Mouse (Mus musculus): Measurements from ENCODE around the gene Mre11a. TPM values are rescaled to one million over a fixed set of nuclear protein-coding genes. Genes with fewer than 3 reads are reported as not detected.

Mre11a gene
- 9.8 and 10.5 TPM in 2 replicates for polyA plus RNA-seq (2014; fragmentation: Nextera tagmentation; extraction: Ambion mirVana)

GRCm38 (mm10) chr9:14784039-14785002 lies at the start of gene Mre11a, which contains the start of gene Ankrd49:
Gene Mre11a, plus strand, starts transcription at chr9:14784654.
Gene Ankrd49, minus strand, starts transcription at chr9:14784856.
- Histone ChIP-seq H3K4me2 (replicated peaks) (peak within 1 kb of the TSS; percentile 77), H3K36me3 (replicated peaks; ENCODE audit: control insufficient read depth, insufficient read depth) (peaks cover 50% of the 10 kb centered on the region), H3K9ac (peak within 1 kb of the TSS; percentile 80), H3K27me3 (ENCODE audit: control insufficient read depth, insufficient read depth, low read length) (no peaks in the 10 kb centered on the region), H3K9me3 (ENCODE audit: control insufficient read depth, low read length) (no peaks in the 10 kb centered on the region), H3K4me3 (replicated peaks; ENCODE audit: low read length) (peak within 1 kb of the TSS; percentile 61), H3K4me1 (replicated peaks; ENCODE audit: control insufficient read depth, insufficient read depth, low read length) (peaks cover 10% of the 10 kb centered on the region; the same call in 1 of the 2 replicates), H3K27ac (peak within 1 kb of the TSS; percentile 91)
- under 1% methylated on average over 62 of the region's 62 CpGs for WGBS
- DNase-seq (ENCODE audit: low spot score) (peak; percentile 99), ATAC-seq (ENCODE audit: low FRiP score) (peak; percentile 100)

DNA sequence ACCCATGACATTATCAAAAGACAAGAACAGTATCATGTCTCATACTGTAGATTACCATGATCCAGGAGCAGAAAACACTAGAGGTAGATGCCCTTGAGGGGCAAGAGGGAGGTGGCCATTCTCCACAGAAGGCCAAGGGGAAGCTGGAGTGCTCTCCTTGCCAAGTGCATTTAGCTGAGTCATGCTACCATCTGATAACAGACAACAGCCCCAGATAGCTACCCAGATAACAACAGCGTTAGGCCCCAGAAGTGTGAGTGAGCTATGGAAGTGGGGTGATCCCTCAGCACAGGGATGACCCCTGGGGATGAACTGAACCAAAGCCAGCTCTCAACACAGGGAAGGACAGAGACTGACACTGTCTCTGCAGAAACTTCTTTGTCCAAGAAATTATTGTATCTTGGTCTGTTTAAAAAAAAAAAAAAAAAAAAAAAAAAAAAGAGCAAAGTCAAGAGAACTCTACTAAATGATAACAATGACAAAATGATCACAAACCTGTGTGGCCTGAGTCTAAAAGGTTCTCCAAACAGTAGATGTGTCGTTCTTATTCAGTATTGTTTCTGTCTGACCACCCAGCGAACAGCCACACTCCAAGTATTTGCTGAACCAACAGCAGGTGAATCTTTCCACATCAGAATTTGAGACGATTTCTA lies 44.8 kb upstream of the Mre11a start:
- Histone ChIP-seq H3K36me3 (replicated peaks; ENCODE audit: control insufficient read depth, insufficient read depth) (no peaks in the 10 kb centered on the region), H3K9ac (no peak overlapping the region), H3K27me3 (ENCODE audit: control insufficient read depth, insufficient read depth, low read length) (no peaks in the 10 kb centered on the region), H3K9me3 (ENCODE audit: control insufficient read depth, low read length) (no peaks in the 10 kb centered on the region), H3K4me3 (replicated peaks; ENCODE audit: low read length) (no peak overlapping the region), H3K27ac (no peak overlapping the region), H3K4me2 (replicated peaks) (no peak overlapping the region), H3K4me1 (replicated peaks; ENCODE audit: control insufficient read depth, insufficient read depth, low read length) (no peaks in the 10 kb centered on the region)
- DNase-seq (ENCODE audit: low spot score) (no peak), ATAC-seq (ENCODE audit: low FRiP score) (no peak)
- WGBS = 90% methylated on average over 4 of the region's 4 CpGs

DNA sequence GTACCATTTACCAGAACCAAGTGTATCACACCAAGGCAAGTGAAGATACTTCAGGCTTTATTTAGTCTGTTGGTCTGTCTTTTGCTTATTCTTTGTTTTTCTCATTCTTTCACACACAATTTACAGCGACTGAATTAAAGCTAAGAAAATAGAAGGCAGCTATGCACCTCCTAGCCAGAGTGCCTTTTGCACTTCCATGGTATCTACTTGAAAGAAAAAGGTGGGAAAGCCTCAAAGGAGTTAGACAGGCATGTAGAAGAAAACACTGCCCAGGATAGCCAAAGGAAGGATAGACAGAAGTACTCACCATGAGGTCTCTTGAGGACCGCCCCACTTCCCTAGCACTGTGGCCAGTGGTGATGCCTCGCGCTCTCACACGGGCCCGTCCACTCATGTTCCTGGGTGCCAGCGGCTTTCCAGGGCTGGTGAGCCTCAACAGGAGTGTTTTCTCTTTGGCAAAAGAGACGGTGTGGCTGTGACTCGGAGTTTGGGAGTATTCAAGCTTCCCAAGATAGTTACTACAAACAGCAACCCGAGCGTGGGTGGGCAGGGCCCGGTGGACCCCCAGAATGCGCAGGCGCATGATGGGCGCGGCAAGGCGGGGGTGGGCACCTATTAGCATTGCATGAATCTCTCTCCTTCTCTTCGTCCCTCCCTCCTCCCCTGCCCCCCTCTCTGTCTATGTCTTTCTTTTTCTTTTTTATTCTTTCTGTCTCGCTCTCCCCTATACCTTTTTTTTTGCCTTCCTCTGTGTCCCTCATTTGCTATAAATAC lies 44.1 kb upstream of the Mre11a start, which contains the start of gene Piwil4:
TSS of gene Piwil4 (minus strand) at position 583 of the 774 bp plus-strand sequence.
- H3K9me3 ChIP-seq (ENCODE audit: control insufficient read depth, low read length) = no peaks in the 10 kb centered on the region
- no peaks in the 10 kb centered on the region for H3K27me3 ChIP-seq (ENCODE audit: control insufficient read depth, insufficient read depth, low read length)
- H3K36me3 ChIP-seq (replicated peaks; ENCODE audit: control insufficient read depth, insufficient read depth) = no peaks in the 10 kb centered on the region
- DNase-seq (ENCODE audit: low spot score) (no peak), ATAC-seq (ENCODE audit: low FRiP score) (no peak)
- no peak within 1 kb of the TSS for H3K4me2 ChIP-seq (replicated peaks)
- no peak within 1 kb of the TSS for H3K9ac ChIP-seq
- no peak within 1 kb of the TSS for H3K27ac ChIP-seq
- WGBS = 91% methylated on average over 19 of the region's 19 CpGs
- H3K4me3 ChIP-seq (replicated peaks; ENCODE audit: low read length) = no peak within 1 kb of the TSS
- H3K4me1 ChIP-seq (replicated peaks; ENCODE audit: control insufficient read depth, insufficient read depth, low read length) = no peaks in the 10 kb centered on the region

- WGBS = 51% methylated on average over 42 of the region's 42 CpGs
- no peaks in the 10 kb centered on the region for H3K9me3 ChIP-seq (ENCODE audit: control insufficient read depth, low read length)
- H3K4me3 ChIP-seq (replicated peaks; ENCODE audit: low read length) = peak overlapping the region; percentile 53
- H3K27me3 ChIP-seq (ENCODE audit: control insufficient read depth, insufficient read depth, low read length) = peaks cover 13% of the 10 kb centered on the region
- H3K36me3 ChIP-seq (replicated peaks; ENCODE audit: control insufficient read depth, insufficient read depth) = no peaks in the 10 kb centered on the region
- no peak for DNase-seq (ENCODE audit: low spot score)
- H3K9ac ChIP-seq = peak overlapping the region; percentile 74
- H3K4me1 ChIP-seq (replicated peaks; ENCODE audit: control insufficient read depth, insufficient read depth, low read length) = peaks cover 11% of the 10 kb centered on the region; the same call in 1 of the 2 replicates
- ATAC-seq (ENCODE audit: low FRiP score) = peak; percentile 3
- peak overlapping the region; percentile 93 for H3K4me2 ChIP-seq (replicated peaks)
- H3K27ac ChIP-seq = no peak overlapping the region
These were observed 33.5 kb upstream of the Mre11a start for GRCm38 (mm10) chr9:14750901-14751502.

DNA sequence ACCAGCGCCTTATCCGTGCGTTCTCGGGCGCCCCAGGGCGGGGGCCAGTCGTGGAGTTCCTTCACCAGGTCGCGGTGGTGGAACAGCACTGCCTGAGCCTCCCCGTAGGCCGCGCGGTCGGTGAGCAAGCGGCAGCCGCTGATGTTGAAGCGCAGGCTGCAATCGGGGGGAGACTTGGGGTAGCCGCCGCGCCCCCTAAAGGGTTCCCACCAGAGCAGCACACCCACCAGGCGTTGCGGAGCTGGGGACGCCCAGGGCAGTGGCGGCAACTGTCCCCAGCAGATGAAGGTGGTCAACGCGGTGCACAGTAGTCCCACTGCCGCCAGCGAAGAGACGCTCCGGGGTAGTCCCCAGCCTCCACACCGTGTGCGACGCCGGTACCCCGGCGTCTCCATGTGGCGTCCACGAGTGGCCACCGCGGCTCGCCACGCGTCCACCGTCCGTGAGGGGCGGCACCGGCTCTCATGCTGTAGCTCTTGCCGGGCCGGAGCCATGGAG lies 32.9 kb upstream of the Mre11a start:
- ATAC-seq (ENCODE audit: low FRiP score) = peak; percentile 80
- H3K9ac ChIP-seq = peak overlapping the region; percentile 74
- H3K9me3 ChIP-seq (ENCODE audit: control insufficient read depth, low read length) = no peaks in the 10 kb centered on the region
- H3K27me3 ChIP-seq (ENCODE audit: control insufficient read depth, insufficient read depth, low read length) = peaks cover 13% of the 10 kb centered on the region
- H3K4me1 ChIP-seq (replicated peaks; ENCODE audit: control insufficient read depth, insufficient read depth, low read length) = peaks cover 11% of the 10 kb centered on the region; the same call in 1 of the 2 replicates
- peak overlapping the region; percentile 93 for H3K4me2 ChIP-seq (replicated peaks)
- no peaks in the 10 kb centered on the region for H3K36me3 ChIP-seq (replicated peaks; ENCODE audit: control insufficient read depth, insufficient read depth)
- H3K27ac ChIP-seq = no peak overlapping the region
- WGBS = 1% methylated on average over 39 of the region's 50 CpGs
- DNase-seq (ENCODE audit: low spot score) = no peak
- H3K4me3 ChIP-seq (replicated peaks; ENCODE audit: low read length) = peak overlapping the region; percentile 53

DNA sequence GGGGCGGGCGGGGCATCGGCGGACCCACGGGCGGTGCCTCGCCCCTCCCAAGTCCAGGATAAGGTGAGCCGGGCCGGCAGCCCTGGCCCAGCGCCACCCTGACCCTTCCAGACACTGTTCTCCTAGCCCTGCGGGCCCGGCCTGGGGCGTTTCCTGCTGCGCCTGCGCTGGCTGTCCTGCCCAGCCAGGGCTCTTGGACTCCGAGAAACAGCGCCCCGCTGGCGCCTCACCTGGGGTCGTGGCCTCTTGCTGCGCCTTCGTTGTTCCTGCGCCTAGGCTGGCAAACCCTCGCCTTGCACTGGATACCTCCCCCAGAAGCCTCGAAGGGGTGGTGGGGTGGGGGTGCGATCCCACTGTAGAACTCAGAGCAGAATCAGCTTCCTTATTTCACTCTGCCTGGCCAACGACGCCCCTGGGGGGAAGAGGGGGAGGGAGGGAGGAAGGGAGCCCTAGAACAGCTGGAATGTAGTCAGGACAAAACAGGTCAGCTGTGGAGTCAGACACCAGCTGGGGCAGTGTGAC lies 32.4 kb upstream of the Mre11a start, which contains the start of gene Fut4:
TSS of gene Fut4 (minus strand) at position 393 of the 522 bp plus-strand sequence.
- Histone ChIP-seq H3K4me1 (replicated peaks; ENCODE audit: control insufficient read depth, insufficient read depth, low read length) (peaks cover 11% of the 10 kb centered on the region; the same call in 1 of the 2 replicates), H3K27ac (no peak within 1 kb of the TSS), H3K9ac (peak within 1 kb of the TSS; percentile 74), H3K4me2 (replicated peaks) (peak within 1 kb of the TSS; percentile 93), H3K9me3 (ENCODE audit: control insufficient read depth, low read length) (no peaks in the 10 kb centered on the region), H3K36me3 (replicated peaks; ENCODE audit: control insufficient read depth, insufficient read depth) (no peaks in the 10 kb centered on the region), H3K4me3 (replicated peaks; ENCODE audit: low read length) (peak within 1 kb of the TSS; percentile 53), H3K27me3 (ENCODE audit: control insufficient read depth, insufficient read depth, low read length) (peaks cover 13% of the 10 kb centered on the region)
- ATAC-seq (ENCODE audit: low FRiP score) = no peak; the same call in 1 of the 2 replicates
- under 1% methylated on average over 24 of the region's 28 CpGs for WGBS
- DNase-seq (ENCODE audit: low spot score) = peak; percentile 40

DNA sequence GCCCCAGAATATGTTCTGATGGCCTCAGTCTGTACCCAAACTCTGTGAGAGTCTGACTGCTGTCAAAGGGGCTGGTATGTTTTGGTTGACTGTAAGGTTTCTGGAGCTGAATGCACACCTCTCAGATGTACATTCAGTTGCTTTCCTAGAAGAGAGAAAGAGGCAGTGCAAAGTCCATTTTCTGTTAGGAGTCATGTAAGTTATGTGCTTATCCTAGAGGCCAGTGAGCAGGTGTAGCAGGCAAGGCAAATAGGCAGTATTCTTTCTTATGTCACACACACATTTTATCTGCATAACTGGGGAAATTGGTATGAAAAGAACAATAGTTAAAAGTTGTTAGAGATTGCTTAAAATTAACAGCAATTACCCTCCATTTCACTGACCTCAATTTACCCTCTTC lies 30.5 kb upstream of the Mre11a start:
- H3K9me3 ChIP-seq (ENCODE audit: control insufficient read depth, low read length) = no peaks in the 10 kb centered on the region
- H3K27ac ChIP-seq = no peak overlapping the region
- H3K27me3 ChIP-seq (ENCODE audit: control insufficient read depth, insufficient read depth, low read length) = peaks cover 13% of the 10 kb centered on the region
- no peak for DNase-seq (ENCODE audit: low spot score)
- H3K4me2 ChIP-seq (replicated peaks) = no peak overlapping the region
- ATAC-seq (ENCODE audit: low FRiP score) = no peak
- no peak overlapping the region for H3K9ac ChIP-seq
- H3K36me3 ChIP-seq (replicated peaks; ENCODE audit: control insufficient read depth, insufficient read depth) = no peaks in the 10 kb centered on the region
- no peak overlapping the region for H3K4me3 ChIP-seq (replicated peaks; ENCODE audit: low read length)
- peaks cover 11% of the 10 kb centered on the region; the same call in 1 of the 2 replicates for H3K4me1 ChIP-seq (replicated peaks; ENCODE audit: control insufficient read depth, insufficient read depth, low read length)

DNA sequence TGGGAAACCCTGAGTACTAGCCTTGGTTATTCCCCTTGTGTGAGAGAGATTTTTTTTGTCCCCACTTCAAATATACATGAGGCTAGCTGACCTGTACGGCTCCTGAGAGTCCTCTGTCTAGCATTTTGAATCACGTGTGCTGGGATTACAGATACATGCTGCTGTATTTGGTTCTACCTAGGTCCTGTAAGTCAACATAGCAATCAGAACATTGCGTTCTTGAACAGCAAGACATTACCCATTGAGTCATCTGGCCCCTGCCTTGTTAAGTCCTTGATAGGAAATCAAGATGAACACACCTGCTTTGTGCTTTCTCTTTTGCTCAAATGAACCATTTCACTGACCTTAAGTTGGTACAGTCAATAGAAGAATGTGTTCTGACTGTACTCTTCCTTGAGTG lies 30.0 kb upstream of the Mre11a start:
- 84% methylated on average over 3 of the region's 3 CpGs for WGBS
- no peak overlapping the region for H3K4me3 ChIP-seq (replicated peaks; ENCODE audit: low read length)
- ATAC-seq (ENCODE audit: low FRiP score) (no peak), DNase-seq (ENCODE audit: low spot score) (no peak)
- H3K4me2 ChIP-seq (replicated peaks) = no peak overlapping the region
- no peaks in the 10 kb centered on the region for H3K9me3 ChIP-seq (ENCODE audit: control insufficient read depth, low read length)
- peaks cover 11% of the 10 kb centered on the region; the same call in 1 of the 2 replicates for H3K4me1 ChIP-seq (replicated peaks; ENCODE audit: control insufficient read depth, insufficient read depth, low read length)
- H3K27ac ChIP-seq = no peak overlapping the region
- peaks cover 13% of the 10 kb centered on the region for H3K27me3 ChIP-seq (ENCODE audit: control insufficient read depth, insufficient read depth, low read length)
- H3K9ac ChIP-seq = no peak overlapping the region
- H3K36me3 ChIP-seq (replicated peaks; ENCODE audit: control insufficient read depth, insufficient read depth) = no peaks in the 10 kb centered on the region

All from hindbrain, embryonic 14.5 days (tissue).